Mouse (Mus musculus) thymus, postnatal 10 days (tissue): ENCODE results near the gene Cyp11a1.

Experiments
- DNase-seq, 2 experiments: peaks; one replicate each; pipeline ENCODE4 v3.0.0; 2021; ENCODE audit warnings: low spot score in 2 of 2

The Cyp11a1 gene

GRCm38 (mm10) chr9:57972776-57973439 lies 33.3 kb upstream of the Cyp11a1 start:
- no peak for DNase-seq

- DNase-seq, result no peak
Measured at GRCm38 (mm10) chr9:57973440-57974066, 32.7 kb upstream of the Cyp11a1 start.

GRCm38 (mm10) chr9:57974221-57974620 lies 32.0 kb upstream of the Cyp11a1 start:
- no peak for DNase-seq

- no peak for DNase-seq
Measured at GRCm38 (mm10) chr9:57975200-57975821, 30.9 kb upstream of the Cyp11a1 start.

- no peak for DNase-seq
Measured at GRCm38 (mm10) chr9:57978025-57978424, 28.2 kb upstream of the Cyp11a1 start.

GRCm38 (mm10) chr9:57978858-57979257 lies 27.4 kb upstream of the Cyp11a1 start:
- DNase-seq, result no peak

GRCm38 (mm10) chr9:57980570-57980969 lies 25.6 kb upstream of the Cyp11a1 start:
- DNase-seq, result no peak

- no peak for DNase-seq
Measured at GRCm38 (mm10) chr9:57985304-57985703, 20.9 kb upstream of the Cyp11a1 start.

- DNase-seq, result peak; percentile 69 to 70
Measured at GRCm38 (mm10) chr9:57986293-57986692, 19.9 kb upstream of the Cyp11a1 start.

GRCm38 (mm10) chr9:57988098-57988497 lies 18.1 kb upstream of the Cyp11a1 start:
- DNase-seq, result no peak

GRCm38 (mm10) chr9:57989309-57989708 lies 16.9 kb upstream of the Cyp11a1 start:
- DNase-seq, result no peak

GRCm38 (mm10) chr9:57990438-57991110 lies 15.6 kb upstream of the Cyp11a1 start:
- no peak for DNase-seq

GRCm38 (mm10) chr9:57992060-57992459 lies 14.2 kb upstream of the Cyp11a1 start:
- no peak for DNase-seq

GRCm38 (mm10) chr9:57992781-57993591 lies 13.2 kb upstream of the Cyp11a1 start:
- no peak for DNase-seq

- peak; percentile 79 to 85 for DNase-seq
Measured at GRCm38 (mm10) chr9:57995282-57995681, 10.9 kb upstream of the Cyp11a1 start.

GRCm38 (mm10) chr9:57997511-57998031 lies 8.6 kb upstream of the Cyp11a1 start:
- no peak for DNase-seq

- peak; percentile 89 to 94 for DNase-seq
Measured at GRCm38 (mm10) chr9:57998032-57998659, 8.1 kb upstream of the Cyp11a1 start.

- DNase-seq, result no peak
Measured at GRCm38 (mm10) chr9:57998685-57999084, 7.5 kb upstream of the Cyp11a1 start.

- no peak for DNase-seq
Measured at GRCm38 (mm10) chr9:57999676-58000075, 6.5 kb upstream of the Cyp11a1 start.

- no peak for DNase-seq
Measured at GRCm38 (mm10) chr9:58003272-58003671, 2.9 kb upstream of the Cyp11a1 start.
